Mouse (Mus musculus) embryo, embryonic 9.5 days (tissue): ENCODE results near the gene Akr1b8.
"Not testable (repeated sequence)": the region's sequence is repeated elsewhere in the genome, so short reads cannot be mapped to it uniquely, and the experiment has no call there.

Source experiments
- DNase-seq: peaks from one replicate; pipeline ENCODE4 v3.0.0-alpha.2; 2017; ENCODE audit errors: extremely low spot score

Akr1b8 gene

DNA sequence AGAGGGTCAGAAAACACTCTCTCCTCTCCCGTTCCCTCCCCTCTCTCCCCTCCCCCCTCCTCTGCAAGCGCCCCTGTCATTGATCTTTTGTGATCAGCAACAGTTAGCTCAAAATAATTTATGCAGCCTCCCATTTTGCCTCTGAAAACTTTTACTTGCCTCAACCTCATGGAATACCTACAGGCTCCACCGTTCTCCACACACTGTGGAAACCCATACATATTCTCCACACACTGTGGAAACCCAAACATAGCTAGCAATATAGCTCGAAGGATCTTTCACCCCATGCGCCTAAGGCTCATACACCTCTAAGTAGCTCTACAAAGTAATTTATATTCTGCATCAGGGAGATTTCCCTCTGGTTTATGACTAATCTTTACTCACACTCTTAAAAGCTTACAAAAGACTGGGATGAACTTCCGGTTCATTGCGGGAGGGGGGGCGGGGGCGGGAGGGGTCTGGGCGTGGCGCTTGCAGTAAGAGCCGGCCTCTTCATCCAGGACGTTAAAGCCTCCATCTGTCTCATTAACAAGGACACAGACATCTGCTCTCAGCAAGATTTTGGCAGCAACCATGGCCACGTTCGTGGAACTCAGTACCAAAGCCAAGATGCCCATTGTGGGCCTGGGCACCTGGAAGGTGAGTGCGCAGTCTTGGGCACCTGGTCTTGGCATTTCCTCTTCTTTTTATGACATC is at the start of gene Akr1b8:
Gene Akr1b8 (plus strand): TSS at position 462 of the 696 bp plus-strand sequence.
- DNase-seq: peak; percentile 50

- no peak for DNase-seq
Observed at GRCm38 (mm10) chr6:34304675-34305241, 49.2 kb upstream of the Akr1b8 start.

DNA sequence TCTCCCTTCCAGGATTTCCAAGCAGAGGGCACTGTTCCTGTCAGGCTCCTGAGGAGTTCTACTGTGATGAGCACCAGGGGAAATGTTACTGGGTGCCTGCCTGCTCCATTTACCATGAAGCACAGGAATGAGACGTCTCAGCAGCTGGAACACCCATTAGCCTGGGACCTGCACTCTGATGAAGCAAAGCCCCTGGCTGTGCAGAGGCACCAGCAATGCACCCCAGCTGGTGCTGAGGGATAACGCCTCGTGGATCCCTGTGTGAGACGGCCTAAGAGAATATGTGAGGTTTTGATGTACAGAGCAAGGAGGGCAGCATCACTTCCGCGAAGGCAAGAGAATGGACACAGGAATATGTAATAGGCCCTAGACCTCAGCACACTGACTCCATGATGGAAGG is 47.1 kb upstream of the Akr1b8 start:
- DNase-seq: no peak

DNA sequence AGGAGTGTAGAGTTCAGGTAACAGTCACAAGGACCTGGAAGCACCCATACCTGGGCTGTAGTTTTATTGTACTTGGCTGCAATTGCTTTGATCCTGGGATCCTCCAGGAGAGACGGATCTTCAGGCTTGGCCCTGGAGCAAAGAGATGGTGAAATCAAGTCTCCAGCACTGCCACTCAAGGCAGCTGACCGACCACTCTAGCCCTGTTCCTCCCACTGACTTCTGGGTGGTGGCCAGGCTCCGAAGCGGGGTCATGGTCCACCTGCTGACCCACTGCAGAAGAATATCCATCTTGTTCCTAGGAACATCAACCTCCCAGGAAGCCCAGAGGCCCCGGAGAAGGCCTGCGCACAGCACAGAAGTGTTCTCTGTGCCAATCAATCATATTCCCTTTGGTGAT is 44.4 kb upstream of the Akr1b8 start:
- DNase-seq: no peak

GRCm38 (mm10) chr6:34310023-34310595 is 43.8 kb upstream of the Akr1b8 start:
- no peak for DNase-seq

DNA sequence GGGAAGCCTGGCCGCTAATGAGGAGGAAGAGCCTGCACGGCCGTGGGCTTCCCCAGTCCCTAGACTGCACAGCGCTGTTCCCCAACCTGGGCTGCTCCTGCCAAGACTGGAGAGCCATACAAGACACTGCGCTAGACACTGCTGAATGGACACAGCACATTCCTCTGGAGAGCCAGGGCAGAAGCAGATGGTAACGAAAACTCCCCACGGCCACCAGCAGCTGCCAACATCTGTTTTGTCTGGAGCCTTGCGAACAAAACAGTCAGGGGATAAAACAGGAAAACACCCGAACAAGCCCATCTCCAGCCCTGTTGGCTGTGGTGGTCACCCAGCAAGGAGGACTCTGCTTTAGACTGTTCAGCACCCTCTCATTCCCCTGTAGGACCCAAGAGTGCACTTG is 40.5 kb upstream of the Akr1b8 start:
- DNase-seq: no peak

DNA sequence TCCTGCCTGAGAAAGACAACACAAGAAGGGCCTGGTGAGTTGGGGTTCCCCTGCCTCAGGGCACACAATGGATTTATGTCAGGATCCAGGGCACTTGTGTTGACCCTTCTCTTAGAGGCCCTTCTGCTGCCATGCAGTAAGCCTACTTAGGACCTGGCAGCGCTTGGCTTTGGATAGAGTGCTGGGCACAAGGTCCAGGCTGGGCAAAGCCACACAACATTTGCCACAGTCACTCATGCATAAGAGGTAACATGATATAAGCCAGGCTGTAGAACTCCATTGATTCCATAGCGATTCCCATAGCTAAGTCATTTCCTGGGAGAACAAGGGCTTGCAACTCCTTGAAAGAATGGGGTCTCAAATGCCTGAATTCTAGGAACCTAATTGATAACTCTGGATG is 40.0 kb upstream of the Akr1b8 start:
- no peak for DNase-seq

GRCm38 (mm10) chr6:34316854-34317771 is 36.8 kb upstream of the Akr1b8 start, which contains the start of gene Akr1b3:
Gene Akr1b3 (minus strand): TSS chr6:34317478.
- DNase-seq: peak; percentile 88

DNA sequence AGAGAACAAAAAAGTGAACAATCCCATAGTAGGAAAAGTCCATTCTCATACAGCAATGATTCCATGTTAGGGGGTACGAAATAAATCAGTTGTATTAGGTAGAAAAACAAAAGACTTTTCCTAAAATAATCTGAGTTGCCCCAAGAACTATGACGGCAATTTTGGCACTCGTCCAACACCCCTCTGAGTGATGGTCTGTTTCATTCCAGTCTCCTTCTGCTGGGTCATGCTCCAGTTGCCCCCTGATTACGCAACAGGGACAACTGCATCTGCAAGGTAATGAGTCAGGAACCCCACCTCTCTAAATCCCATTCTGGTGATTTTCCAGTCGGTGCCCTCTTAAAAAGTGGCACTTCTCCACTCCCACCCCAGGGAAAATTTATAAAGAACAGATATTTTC is 35.7 kb upstream of the Akr1b8 start:
- no peak for DNase-seq

DNA sequence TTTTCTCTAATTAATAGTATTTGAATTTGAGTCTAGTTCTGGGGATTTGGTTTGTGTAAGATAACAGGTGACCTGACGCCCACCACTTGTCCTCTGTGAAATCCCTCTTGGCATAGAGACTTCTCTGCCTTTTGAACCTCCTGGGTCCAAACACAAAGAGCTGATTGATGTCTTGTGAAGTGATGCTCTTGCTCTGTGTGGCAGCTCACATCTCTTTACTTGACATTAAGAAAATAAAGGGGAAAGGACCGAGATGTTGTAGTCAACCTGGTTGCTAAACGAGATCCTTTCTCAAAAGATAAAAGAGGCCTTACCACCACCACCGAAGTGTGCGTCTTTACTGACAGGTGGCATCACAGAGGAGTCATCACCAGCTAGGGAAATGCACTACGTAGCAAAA is 35.3 kb upstream of the Akr1b8 start:
- no peak for DNase-seq

DNA sequence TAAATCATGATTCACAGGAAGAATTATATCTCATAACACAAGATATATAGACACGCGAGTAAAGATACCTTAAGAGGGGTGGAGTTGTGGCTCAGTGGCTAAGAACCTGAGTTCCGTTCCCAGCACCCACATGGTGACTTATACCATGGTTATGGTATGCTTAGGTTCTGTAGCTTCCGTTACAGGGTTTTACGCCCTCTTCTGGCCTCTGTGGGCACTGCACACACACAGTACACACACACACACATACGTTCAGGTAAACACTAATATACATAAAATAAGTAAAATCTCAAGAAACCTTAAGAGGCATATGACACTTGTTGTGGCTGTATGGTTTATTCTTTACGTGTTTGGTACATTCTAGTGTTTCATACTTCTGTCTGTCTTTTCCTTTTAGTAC is 31.8 kb upstream of the Akr1b8 start:
- no peak for DNase-seq

DNA sequence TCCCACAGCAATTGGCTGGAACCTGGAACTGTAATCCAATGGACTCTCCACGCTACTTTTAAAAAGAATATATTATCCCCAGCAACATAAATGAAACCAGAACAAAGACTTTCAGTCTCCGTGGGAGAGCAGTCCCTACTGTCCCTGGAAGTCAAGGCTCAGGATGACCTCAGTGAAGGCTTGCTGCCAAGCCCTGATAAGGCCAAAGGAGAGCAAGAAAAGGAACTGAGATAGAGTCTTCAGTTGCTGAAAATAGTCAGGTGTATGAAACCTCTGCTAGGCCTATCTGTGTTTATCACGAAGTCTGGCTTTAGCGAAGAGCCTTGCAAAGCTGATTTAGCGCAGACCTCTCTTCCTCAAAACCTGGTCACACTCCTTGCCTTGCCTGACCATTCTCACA is 22.5 kb upstream of the Akr1b8 start:
- no peak for DNase-seq

DNA sequence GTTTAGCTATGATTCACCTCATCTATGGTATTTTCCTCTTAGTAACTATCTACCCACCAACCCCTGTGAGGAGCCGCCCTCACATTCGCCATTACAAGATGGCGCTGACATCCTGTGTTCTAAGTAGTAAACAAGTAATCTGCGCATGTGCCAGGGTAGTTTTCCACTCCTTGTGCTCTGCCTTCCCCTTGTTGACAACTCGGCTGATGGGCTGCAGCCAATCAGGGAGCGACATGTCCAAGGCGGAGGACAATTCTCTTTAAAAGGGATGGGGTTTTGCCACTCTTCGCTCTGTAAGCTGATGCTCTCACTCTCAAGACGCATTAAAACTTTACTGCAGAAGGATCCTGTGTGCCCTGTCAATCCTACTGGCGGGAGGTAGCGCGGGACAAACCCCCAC is 22.1 kb upstream of the Akr1b8 start:
- DNase-seq: not testable (repeated sequence)

- DNase-seq: no peak
Observed at GRCm38 (mm10) chr6:34334673-34335072, 19.2 kb upstream of the Akr1b8 start.

- DNase-seq: no peak
Observed at GRCm38 (mm10) chr6:34337799-34338198, 16.1 kb upstream of the Akr1b8 start.

DNA sequence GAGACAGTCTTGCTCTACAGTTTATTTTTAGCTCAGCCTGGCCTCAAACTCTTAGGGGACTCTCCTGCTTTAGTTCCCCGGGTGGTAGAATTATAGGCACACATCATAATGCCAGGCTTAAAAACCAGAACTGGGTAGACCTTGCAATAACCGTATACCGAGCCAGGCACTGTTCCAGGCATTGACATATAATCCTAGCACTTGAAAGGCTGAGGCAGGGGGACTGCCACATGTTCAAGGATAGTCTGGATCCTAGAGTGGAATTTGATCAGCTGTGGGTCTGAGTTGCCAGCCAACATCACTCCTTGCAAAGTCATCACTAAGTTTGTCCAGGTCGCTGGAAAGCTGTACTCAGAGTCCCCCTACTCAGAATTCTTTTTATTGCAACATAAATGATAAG is 11.9 kb upstream of the Akr1b8 start:
- DNase-seq: no peak

- DNase-seq: no peak
Observed at GRCm38 (mm10) chr6:34342476-34342875, 11.4 kb upstream of the Akr1b8 start.

GRCm38 (mm10) chr6:34343426-34343825 is 10.5 kb upstream of the Akr1b8 start:
- no peak for DNase-seq

GRCm38 (mm10) chr6:34344135-34344850 is 9.6 kb upstream of the Akr1b8 start:
- no peak for DNase-seq

- DNase-seq: peak; percentile 56
Observed at GRCm38 (mm10) chr6:34344935-34345334, 9.0 kb upstream of the Akr1b8 start.

DNA sequence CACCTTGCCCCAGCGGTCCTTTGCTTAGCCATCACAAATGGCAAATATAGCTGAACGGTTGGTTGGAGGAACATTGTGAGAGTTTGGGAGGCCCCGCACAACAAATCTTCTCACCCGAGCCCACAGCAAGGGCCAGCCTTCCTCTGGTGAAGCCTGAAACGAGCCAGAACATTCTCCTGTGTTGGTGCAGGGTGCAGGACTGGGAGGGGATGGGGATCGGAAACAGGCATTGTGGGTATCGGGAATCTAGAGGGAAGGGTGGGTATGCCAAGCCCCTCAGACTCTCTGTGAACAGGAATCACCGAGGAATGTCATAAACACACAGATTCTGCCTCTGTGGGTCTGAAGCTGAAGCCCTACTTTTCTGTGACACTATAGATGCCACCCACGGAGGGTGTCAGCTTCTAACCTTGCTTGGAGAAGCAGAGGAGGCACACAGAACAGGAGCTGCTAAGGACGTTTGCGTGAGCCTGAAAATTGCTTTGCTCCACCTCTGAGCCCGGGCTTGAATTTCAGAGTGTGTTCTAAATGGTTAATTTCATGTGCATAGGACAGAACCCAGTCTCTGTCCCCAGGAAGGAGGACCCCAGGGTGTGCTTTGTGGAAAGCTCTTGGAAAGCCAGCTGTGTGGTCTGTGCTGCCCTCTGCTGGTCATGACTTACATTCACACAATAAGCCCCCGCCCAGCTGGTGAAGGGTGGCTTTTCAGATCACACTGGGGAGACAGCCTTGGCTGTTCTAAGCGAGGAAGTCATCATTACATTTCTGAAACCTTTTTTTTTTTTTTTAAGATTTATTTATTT is 7.6 kb upstream of the Akr1b8 start:
- DNase-seq: peak; percentile 73
